Mouse (Mus musculus) gastrocnemius, postnatal 4 days (tissue): ENCODE data around the gene Hbq1b. TPM values are rescaled to one million over a fixed set of nuclear protein-coding genes. Genes with fewer than 3 reads are reported as not detected.

Source experiments
- DNase-seq, 2 experiments: peaks; one replicate each; pipeline ENCODE4 v3.0.0; 2021 to 2022; ENCODE audit warnings: low spot score in 2 of 2, mixed read lengths in 2 of 2
- long read RNA-seq, 2 experiments: library from polyadenylated mRNA; stranded (forward); transcript quantifications; one replicate each; pipeline ENCODE4 v2.0.0; 2021
- total RNA-seq, 2 experiments: library from RNA; stranded (reverse); gene quantifications; 2 replicates each; pipeline ENCODE4 v1.2.3; 2021

Gene Hbq1b
- not detected for total RNA-seq
- long read RNA-seq, experiment 1, result 0 reads
- long read RNA-seq, experiment 2, partial matches to known transcripts, result 0 of 1 reads
- long read RNA-seq, experiment 2, other reads (novel, unspliced or antisense), result 0 of 1 reads

- peak; percentile 54 to 79 for DNase-seq
Observed at GRCm38 (mm10) chr11:32286695-32287492, at the start of gene Hbq1b. Hbq1b (plus strand) TSS chr11:32286965.

DNA sequence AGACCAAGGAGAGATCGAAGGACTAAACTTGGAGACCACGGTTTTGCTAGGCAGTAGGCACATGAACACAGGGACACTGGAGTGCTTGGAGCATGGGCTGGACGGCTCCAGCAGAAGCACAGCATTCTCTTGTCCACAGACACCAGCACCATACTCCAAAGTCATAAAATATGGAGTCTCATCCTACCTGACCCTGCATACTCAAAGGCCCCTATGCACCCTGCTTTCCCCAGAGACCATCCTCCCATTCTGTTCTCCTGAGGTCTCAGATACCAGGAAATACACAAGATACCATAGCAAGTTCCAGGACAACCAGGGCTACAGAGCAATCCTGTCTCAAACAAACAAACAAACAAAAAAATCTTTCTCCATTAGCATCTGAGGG lies 49.4 kb upstream of the Hbq1b start:
- DNase-seq, result no peak

DNA sequence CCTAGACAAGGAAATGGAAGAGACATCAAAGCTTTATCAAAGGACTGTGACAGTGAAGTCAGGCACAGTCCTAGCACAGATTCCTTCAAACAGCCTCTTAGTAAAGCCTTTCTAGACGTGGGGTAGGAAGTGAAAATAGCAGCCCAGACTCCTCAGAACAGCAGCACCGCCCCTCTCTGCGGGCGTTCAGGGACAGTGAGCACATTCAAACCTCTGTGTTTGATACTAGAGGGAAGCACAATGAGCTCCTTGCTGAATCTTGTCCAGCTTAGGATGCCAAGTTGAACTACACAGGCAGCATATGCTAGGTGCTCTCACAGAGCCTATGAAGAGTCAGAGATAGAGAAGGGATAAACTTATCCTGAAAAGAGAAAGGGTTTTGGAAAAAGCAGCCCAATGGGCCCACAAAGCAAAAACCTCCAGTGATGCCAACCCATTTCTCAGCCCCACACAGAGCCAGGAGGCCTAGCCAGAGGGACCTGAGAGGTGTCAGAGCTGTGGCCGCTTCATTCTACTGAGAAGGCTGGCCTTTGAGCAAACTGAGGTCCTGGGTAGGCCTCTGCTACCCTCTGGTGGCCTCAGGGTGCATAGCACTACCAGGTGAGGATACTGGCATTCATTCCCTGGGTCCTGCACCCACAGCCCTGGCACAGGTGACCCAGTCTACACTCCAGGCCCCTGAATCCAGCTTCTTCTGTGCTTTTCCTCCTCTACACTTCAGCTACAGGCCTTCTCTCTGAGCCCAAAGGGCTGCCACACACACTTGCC lies 48.5 kb upstream of the Hbq1b start:
- DNase-seq, result peak in 1 of 2 experiments; percentile 58

- no peak for DNase-seq
Observed at GRCm38 (mm10) chr11:32241391-32241790, 45.4 kb upstream of the Hbq1b start.

- DNase-seq, result no peak
Observed at GRCm38 (mm10) chr11:32242209-32242608, 44.6 kb upstream of the Hbq1b start.

- DNase-seq, result no peak
Observed at GRCm38 (mm10) chr11:32243205-32243955, 43.4 kb upstream of the Hbq1b start.

DNA sequence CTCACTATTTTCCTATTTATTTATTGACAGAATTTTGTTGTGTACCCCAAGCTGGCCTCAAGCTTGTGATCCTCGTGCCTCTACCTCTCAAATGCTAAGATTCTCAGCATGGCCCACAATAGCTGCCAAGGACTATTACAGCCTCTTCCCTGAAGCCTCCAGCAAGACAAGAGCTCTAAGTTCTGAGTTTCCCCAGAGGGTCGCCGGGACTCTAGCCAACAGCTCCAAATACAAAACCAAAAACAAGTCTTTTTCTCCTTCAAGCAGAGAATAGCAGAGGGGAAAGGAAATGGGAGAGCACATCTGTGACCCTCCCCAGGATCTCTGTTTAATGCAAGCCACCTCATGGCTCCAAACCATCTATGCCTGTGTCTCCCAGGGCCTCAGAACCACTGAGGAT lies 42.7 kb upstream of the Hbq1b start:
- peak in 1 of 2 experiments; percentile 67 for DNase-seq

DNA sequence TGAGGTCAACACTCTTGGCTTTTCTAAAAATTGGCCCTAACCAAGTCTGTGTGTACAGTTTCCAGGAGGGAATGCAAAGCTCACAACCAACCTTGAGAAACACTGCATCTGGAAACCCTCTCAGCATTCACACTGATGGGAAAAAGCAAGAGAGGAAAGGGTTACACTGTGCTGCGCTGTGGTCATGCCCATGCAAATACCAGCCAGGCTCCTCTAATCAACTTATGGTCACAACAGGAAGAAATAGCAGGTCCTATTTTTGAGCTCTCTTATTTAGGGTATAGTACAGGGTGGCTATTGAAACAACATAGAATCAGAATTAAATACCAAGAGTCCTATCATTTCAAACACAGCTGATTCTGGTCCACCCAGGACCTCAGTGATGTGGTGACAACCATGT lies 42.1 kb upstream of the Hbq1b start:
- no peak for DNase-seq

DNA sequence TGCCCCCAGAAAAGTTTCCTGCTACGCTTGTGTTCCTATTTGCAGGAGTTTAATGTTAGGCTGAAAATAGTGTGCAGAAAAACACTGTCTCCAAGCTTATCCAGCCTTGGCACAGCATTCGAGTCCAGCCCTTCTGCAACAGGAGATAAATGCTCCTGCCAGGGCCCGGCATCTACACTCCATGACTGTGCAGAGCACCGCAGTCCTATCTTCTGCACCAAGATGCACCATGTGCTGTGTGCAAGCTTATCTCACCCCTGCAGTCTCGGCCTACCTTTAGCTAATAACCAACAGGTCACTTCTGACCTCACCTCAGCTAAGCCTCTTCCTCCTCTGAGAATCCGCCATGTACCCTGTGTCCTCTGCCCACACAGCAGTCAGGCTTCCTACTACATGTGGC lies 41.2 kb upstream of the Hbq1b start:
- DNase-seq, result no peak

DNA sequence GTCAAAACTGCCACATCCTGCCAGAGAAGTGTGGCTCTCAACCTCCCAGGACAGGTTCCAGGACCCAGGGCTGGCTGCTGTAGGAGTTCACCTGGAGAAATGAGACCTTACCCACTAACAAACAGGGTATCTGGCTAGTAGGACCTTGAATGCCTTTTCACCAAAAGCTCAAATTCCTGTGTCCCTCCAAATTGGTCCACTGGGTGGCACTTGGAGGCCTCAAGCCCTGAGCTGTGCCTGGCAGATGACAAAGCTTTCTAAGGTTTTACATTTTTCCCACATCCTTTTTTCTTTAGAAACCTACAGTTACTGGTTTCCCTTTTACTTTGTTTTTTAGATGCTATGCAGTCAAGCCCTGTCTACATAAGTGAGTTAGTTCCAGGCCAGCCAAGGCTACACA lies 39.7 kb upstream of the Hbq1b start:
- DNase-seq, result no peak

GRCm38 (mm10) chr11:32248350-32248749 lies 38.4 kb upstream of the Hbq1b start:
- no peak for DNase-seq

DNA sequence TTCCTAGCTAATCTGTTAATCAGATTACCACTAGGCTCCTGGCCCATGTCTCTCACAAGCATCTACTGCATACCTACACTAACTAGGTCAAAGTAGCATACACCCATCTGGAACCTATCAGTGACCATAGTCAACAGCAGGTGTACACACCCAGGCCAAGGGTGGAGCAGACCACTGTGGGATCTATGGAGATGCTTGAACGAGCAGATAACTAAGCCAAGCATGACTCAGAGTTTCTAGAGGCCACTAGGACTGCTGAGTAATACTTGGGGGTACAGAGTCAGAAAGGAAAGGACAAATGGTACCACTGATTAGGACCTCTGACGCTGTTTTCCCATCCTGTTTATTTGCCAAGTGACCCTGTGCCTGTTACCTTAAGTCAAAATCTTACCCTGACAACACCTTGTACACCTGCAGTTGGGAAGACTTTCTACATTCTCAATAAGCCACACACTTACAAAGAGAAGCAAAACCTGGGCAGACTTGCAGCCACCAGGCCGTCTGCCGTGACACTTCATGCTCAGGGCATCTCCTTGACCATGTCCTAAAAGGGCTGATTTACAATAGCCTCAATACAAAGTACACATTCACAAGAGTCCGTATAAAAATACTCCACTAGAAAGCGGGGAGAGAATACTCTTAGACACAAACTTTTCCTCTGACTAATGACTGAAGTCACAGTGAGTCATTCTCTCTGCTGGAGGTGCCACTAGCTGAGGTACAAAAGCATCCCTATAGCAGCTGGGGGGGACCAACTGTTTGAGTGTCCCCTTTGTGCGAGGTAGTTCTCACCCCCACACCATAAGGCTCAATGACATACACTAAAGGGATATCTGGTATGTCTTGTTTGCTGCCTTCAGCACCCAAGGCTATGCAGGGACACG lies 35.6 kb upstream of the Hbq1b start:
- no peak for DNase-seq

- no peak for DNase-seq
Observed at GRCm38 (mm10) chr11:32253121-32253520, 33.6 kb upstream of the Hbq1b start.

- DNase-seq, result no peak
Observed at GRCm38 (mm10) chr11:32256146-32256545, 30.6 kb upstream of the Hbq1b start.

DNA sequence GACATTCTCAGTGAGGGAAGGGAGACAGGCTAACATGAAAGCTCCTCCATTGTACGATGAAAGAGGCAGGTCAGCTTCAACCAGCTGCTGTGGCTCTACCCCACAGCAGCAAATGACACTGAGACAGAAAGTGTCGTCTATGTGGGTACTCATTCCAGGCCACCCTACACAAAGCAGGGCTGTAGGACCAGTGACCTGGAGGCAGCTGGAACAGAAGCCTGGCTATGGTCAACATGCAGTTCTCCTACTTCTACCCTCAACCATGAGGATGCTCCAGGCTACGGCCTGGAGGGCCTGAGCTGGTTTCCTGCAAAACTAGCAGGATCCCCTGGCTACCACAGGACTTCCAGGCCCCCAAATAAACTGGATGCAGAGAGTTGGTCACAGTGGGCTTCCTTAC lies 30.2 kb upstream of the Hbq1b start:
- DNase-seq, result no peak

GRCm38 (mm10) chr11:32262674-32263415 lies 23.9 kb upstream of the Hbq1b start:
- DNase-seq, result no peak

- DNase-seq, result no peak
Observed at GRCm38 (mm10) chr11:32265117-32265738, 21.5 kb upstream of the Hbq1b start.

DNA sequence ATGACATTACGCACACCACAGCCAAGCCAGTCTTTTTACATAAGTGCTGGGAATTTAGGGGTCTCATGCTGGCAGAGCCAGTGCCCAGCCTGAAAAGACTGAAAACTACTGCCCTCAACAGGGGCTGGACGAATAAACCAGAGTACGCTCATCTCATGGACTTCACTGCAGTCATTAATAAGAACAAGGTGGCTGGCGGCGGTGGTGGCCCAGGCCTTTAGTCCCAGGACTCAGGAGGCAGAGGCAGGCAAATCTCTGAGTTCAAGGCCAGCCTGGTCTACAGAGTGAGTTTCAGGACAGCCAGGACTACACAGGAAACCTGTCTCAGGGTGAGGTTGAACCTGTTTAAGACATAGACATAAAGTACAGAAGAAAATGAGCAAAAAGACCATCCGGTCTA lies 20.6 kb upstream of the Hbq1b start:
- DNase-seq, result no peak

- no peak for DNase-seq
Observed at GRCm38 (mm10) chr11:32266776-32267175, 20.0 kb upstream of the Hbq1b start.
